Mouse (Mus musculus) MEL (cell line): ENCODE results near the gene Ptcra. TPM values are rescaled to one million over a fixed set of nuclear protein-coding genes. Genes with fewer than 3 reads are reported as not detected.

Source experiments
- DNase-seq: peaks from one replicate; pipeline ENCODE4 v3.0.0; 2011; ENCODE audit warnings: low read depth, low spot score
- H3K27ac ChIP-seq: 2 replicates; pipeline ENCODE4 v1.5.1; 2012; ENCODE audit warnings: low read depth, mild to moderate bottlenecking, control low read depth, low read length, moderate library complexity; ENCODE audit not compliant: control insufficient read depth
- H3K27me3 ChIP-seq, 2 experiments: fragments of 150-350 bp in 1 of 2; sonication (generic) in 1 of 2; 2 replicates each; pipeline ENCODE4 v1.6.1; 2012; ENCODE audit warnings: low read length in 2 of 2, mild to moderate bottlenecking in 2 of 2, improper control_type of control experiment in 1 of 2, moderate library complexity in 1 of 2; ENCODE audit not compliant: insufficient read depth in 2 of 2, control insufficient read depth in 1 of 2
- H3K36me3 ChIP-seq, 2 experiments: 2 replicates each; pipeline ENCODE4 v1.6.1; 2012 to 2014; ENCODE audit warnings: low read length in 2 of 2, improper control_type of control experiment in 1 of 2, inconsistent platforms in 1 of 2, mild to moderate bottlenecking in 1 of 2; ENCODE audit not compliant: insufficient read depth in 2 of 2, control insufficient read depth in 1 of 2
- H3K4me1 ChIP-seq, 2 experiments: fragments of 150-350 bp in 1 of 2; sonication (generic) in 1 of 2; 2 replicates each; pipeline ENCODE4 v1.6.1; 2012; ENCODE audit warnings: low read length in 2 of 2, improper control_type of control experiment in 1 of 2, mild to moderate bottlenecking in 1 of 2; ENCODE audit not compliant: insufficient read depth in 2 of 2, control insufficient read depth in 1 of 2
- H3K4me3 ChIP-seq, 2 experiments: fragments of 150-350 bp in 1 of 2; sonication (generic) in 1 of 2; 2 replicates each; pipeline ENCODE4 v1.5.1; 2012; ENCODE audit warnings: low read depth in 2 of 2, low read length in 2 of 2, mild to moderate bottlenecking in 2 of 2, moderate library complexity in 2 of 2, control low read depth in 1 of 2, improper control_type of control experiment in 1 of 2; ENCODE audit not compliant: control insufficient read depth in 1 of 2, insufficient read depth in 1 of 2
- H3K79me2 ChIP-seq: 2 replicates; pipeline ENCODE4 v1.6.1; 2012; ENCODE audit warnings: mild to moderate bottlenecking, low read length, moderate library complexity; ENCODE audit not compliant: control insufficient read depth, poor library complexity, insufficient read depth
- H3K9ac ChIP-seq: 2 replicates; pipeline ENCODE4 v1.6.1; 2012; ENCODE audit warnings: low read depth, mild to moderate bottlenecking, control low read depth, low read length, moderate library complexity; ENCODE audit not compliant: control insufficient read depth, poor library complexity, severe bottlenecking
- H3K9me3 ChIP-seq: fragments of 150-350 bp; sonication (generic); replicated peaks from 2 replicates; pipeline ENCODE4 v1.6.1; 2012; ENCODE audit warnings: mild to moderate bottlenecking, low read length, improper control_type of control experiment, moderate library complexity; ENCODE audit not compliant: insufficient read depth
- CHD1 ChIP-seq: IDR thresholded peaks from 2 replicates; pipeline ENCODE4 v1.6.1; 2012; ENCODE audit warnings: low read depth, mild to moderate bottlenecking, inconsistent platforms, low read length, improper control_type of control experiment
- CHD2 ChIP-seq: IDR thresholded peaks from 2 replicates; pipeline ENCODE4 v1.6.1; 2011; ENCODE audit warnings: low read length, improper control_type of control experiment
- CTCF ChIP-seq, 3 experiments: IDR thresholded peaks in 2 of 3; conservative IDR thresholded peaks in 1 of 3; 2 replicates each; pipeline ENCODE4 v1.5.1; 2011 to 2012; ENCODE audit warnings: low read length in 3 of 3, low read depth in 2 of 3, mild to moderate bottlenecking in 2 of 3, improper control_type of control experiment in 1 of 3, inconsistent platforms in 1 of 3, mixed read lengths in 1 of 3, moderate library complexity in 1 of 3; ENCODE audit not compliant: control insufficient read depth in 1 of 3, insufficient read depth in 1 of 3, poor library complexity in 1 of 3, severe bottlenecking in 1 of 3
- EP300 ChIP-seq, 2 experiments: IDR thresholded peaks; 2 replicates each; pipeline ENCODE4 v1.6.1; 2011; ENCODE audit warnings: improper control_type of control experiment in 2 of 2, low read length in 2 of 2, low read depth in 1 of 2, mild to moderate bottlenecking in 1 of 2
- GABPA ChIP-seq: IDR thresholded peaks from 2 replicates; pipeline ENCODE4 v1.6.1; 2012; ENCODE audit warnings: low read depth, mild to moderate bottlenecking, inconsistent platforms, low read length, improper control_type of control experiment, moderate library complexity
- HCFC1 ChIP-seq: IDR thresholded peaks from 2 replicates; pipeline ENCODE4 v1.6.1; 2012; ENCODE audit warnings: low read depth, mild to moderate bottlenecking, inconsistent platforms, low read length, improper control_type of control experiment, moderate library complexity
- MAFK ChIP-seq: IDR thresholded peaks from 2 replicates; pipeline ENCODE4 v1.6.1; 2011; ENCODE audit warnings: low read depth, mild to moderate bottlenecking, low read length, improper control_type of control experiment, borderline replicate concordance
- MXI1 ChIP-seq: IDR thresholded peaks from 2 replicates; pipeline ENCODE4 v1.6.1; 2011; ENCODE audit warnings: mild to moderate bottlenecking, low read depth, low read length, improper control_type of control experiment
- NRF1 ChIP-seq: IDR thresholded peaks from 2 replicates; pipeline ENCODE4 v1.6.1; 2014; ENCODE audit warnings: low read depth, mild to moderate bottlenecking, inconsistent platforms, low read length, improper control_type of control experiment, moderate library complexity; ENCODE audit not compliant: poor library complexity, insufficient read depth, severe bottlenecking
- POLR2AphosphoS5 ChIP-seq: IDR thresholded peaks from 2 replicates; pipeline ENCODE4 v1.6.1; 2012; ENCODE audit warnings: low read depth, borderline replicate concordance, mild to moderate bottlenecking, inconsistent platforms, low read length, moderate library complexity, mixed read lengths
- RAD21 ChIP-seq: IDR thresholded peaks from 2 replicates; pipeline ENCODE4 v1.6.1; 2011; ENCODE audit warnings: mild to moderate bottlenecking, low read depth, low read length, improper control_type of control experiment
- RCOR1 ChIP-seq: IDR thresholded peaks from 2 replicates; pipeline ENCODE4 v1.6.1; 2012; ENCODE audit warnings: low read depth, mild to moderate bottlenecking, inconsistent platforms, low read length, improper control_type of control experiment
- TAL1 ChIP-seq: IDR thresholded peaks from 2 replicates; pipeline ENCODE4 v1.6.1; 2012; ENCODE audit warnings: mild to moderate bottlenecking, inconsistent platforms, low read length, moderate library complexity, mixed read lengths
- TCF12 ChIP-seq: IDR thresholded peaks from 2 replicates; pipeline ENCODE4 v1.6.1; 2014; ENCODE audit warnings: low read depth, mild to moderate bottlenecking, inconsistent platforms, low read length, improper control_type of control experiment, moderate library complexity
- USF1 ChIP-seq: IDR thresholded peaks from 2 replicates; pipeline ENCODE4 v1.6.1; 2014; ENCODE audit warnings: low read depth, mild to moderate bottlenecking, inconsistent platforms, low read length, improper control_type of control experiment, moderate library complexity
- USF2 ChIP-seq, 2 experiments: IDR thresholded peaks; 2 replicates each; pipeline ENCODE4 v1.6.1; 2011 to 2012; ENCODE audit warnings: improper control_type of control experiment in 2 of 2, low read length in 2 of 2, borderline replicate concordance in 1 of 2, inconsistent platforms in 1 of 2, low read depth in 1 of 2, mild to moderate bottlenecking in 1 of 2; ENCODE audit not compliant: insufficient read depth in 1 of 2
- polyA plus RNA-seq, 2 experiments: library from polyadenylated mRNA; stranded (reverse) in 1 of 2; unstranded in 1 of 2; fragments of >175 nt in 1 of 2; fragments of >200 nt in 1 of 2; gene quantifications; 2 replicates each; pipeline versions ENCODE4 v1.2.1 to v1.2.4; 2012; ENCODE audit warnings: low replicate concordance in 2 of 2, low read depth in 1 of 2; ENCODE audit not compliant: insufficient read length in 2 of 2, insufficient read depth in 1 of 2, missing spikeins in 1 of 2
- total RNA-seq: library from RNA; depleted of rRNA; stranded (reverse); fragments of 300-350 nt; gene quantifications from 2 replicates; pipeline ENCODE4 v1.2.3, GENCODE M21; 2012

The Ptcra gene
- total and polyA plus RNA-seq, 3 experiments = 1.7 to 1.8 TPM; not detected in 1

DNA sequence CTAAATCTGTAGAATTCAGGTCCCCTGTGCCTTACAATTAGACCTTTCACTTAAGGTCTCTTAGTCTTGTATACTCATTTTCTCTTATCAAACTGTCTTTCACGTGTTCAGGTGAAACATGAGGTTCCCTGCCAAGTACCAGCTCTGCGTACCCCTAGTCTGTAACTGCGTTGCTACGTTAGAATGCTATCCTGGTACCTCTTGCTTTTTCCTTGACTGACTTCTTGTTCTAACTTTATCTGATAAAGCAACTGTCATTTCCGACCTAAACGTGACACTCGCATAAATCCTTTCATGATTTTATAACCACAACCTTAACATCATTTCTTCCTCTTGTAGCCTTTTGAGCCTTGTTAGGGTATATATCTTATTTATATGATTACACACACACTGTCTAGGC, 51.1 kb downstream of the Ptcra start (continued):
- no peak for TF ChIP-seq USF2 (IDR thresholded peaks at IDR 0.05; ENCODE audit: borderline replicate concordance in 1 of 2, insufficient read depth in 1 of 2, low read depth in 1 of 2, low read length in 2 of 2)
- TF ChIP-seq NRF1 = no peak
- TF ChIP-seq HCFC1 = no peak
- TF ChIP-seq RCOR1 = peak; percentile 96

- TF ChIP-seq CHD2 (no peak), POLR2AphosphoS5 (no peak), EP300 (IDR thresholded peaks at IDR 0.05; ENCODE audit: low read depth in 1 of 2, low read length in 2 of 2) (no peak), TCF12 (no peak), RAD21 (no peak), TAL1 (no peak), CTCF (IDR thresholded peaks at IDR 0.05 in 2 of 3, conservative IDR thresholded peaks at IDR 0.05 in 1 of 3; ENCODE audit: control insufficient read depth in 1 of 3, insufficient read depth in 1 of 3, low read depth in 2 of 3, low read length in 3 of 3, poor library complexity in 1 of 3, severe bottlenecking in 1 of 3) (no peak), MXI1 (no peak; the same call in 1 of the 2 replicates), MAFK (no peak), CHD1 (no peak), USF1 (no peak), USF2 (IDR thresholded peaks at IDR 0.05; ENCODE audit: borderline replicate concordance in 1 of 2, insufficient read depth in 1 of 2, low read depth in 1 of 2, low read length in 2 of 2) (no peak), GABPA (no peak)
- no peaks in the 10 kb centered on the region for H3K27me3 ChIP-seq
- H3K79me2 ChIP-seq = peaks cover 21% of the 10 kb centered on the region
- H3K9ac ChIP-seq = peak overlapping the region; percentile 99
- peaks cover 4 to 6% of the 10 kb centered on the region in 2 experiments for H3K36me3 ChIP-seq
- H3K9me3 ChIP-seq = no peaks in the 10 kb centered on the region
- peak overlapping the region; percentile 70 for H3K27ac ChIP-seq
- H3K4me3 ChIP-seq = peak overlapping the region; percentile 84 to 99
- peaks cover 0 to 16% of the 10 kb centered on the region in 2 experiments; a peak in 2 of 4 replicates for H3K4me1 ChIP-seq
- peak; percentile 59 for DNase-seq
Observed at GRCm38 (mm10) chr17:46711612-46712271, 51.8 kb downstream of the Ptcra start.
